Mouse (Mus musculus): Measurements from ENCODE around the gene Il11ra1.

DNA sequence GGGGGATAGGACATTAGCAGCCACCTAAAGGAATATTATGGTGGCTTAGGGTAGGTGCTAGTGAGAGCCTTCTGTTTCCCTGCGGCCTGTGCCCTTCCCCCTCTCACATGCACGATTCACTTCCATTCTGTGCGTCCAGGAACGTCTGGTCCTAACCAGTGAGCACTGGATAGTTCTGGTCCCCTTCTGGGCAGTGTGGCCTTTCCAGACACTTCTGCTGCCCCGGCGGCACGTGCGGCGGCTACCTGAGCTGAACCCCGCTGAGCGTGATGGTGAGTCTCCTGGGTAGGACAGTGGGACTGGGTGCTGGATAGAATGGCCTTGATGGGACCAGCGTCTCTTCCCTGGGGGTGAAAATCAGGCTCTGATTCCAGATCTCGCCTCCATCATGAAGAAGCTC, 57.5 kb downstream of the Il11ra1 start:
- no peak for TF ChIP-seq POLR2A (IDR thresholded peaks at IDR 0.05; ENCODE audit: borderline replicate concordance, low read depth, low read length)
- TF ChIP-seq CTCF (IDR thresholded peaks at IDR 0.05; ENCODE audit: low read depth, low read length) = no peak
